Mouse (Mus musculus): ENCODE measurements around the gene Rapgef4. TPM values are rescaled to one million over a fixed set of nuclear protein-coding genes. Genes with fewer than 3 reads are reported as not detected.

Rapgef4 gene
- polyA plus RNA-seq, 1 experiment from 2014 or later = 3.0 TPM

GRCm38 (mm10) chr2:72226006-72226405 is 245.0 kb downstream of the Rapgef4 start:
- H3K27ac ChIP-seq (replicated peaks in 1 of 2; ENCODE audit: control insufficient read depth in 1 of 2, insufficient read depth in 1 of 2, low read depth in 2 of 2, low read length in 2 of 2) = no peak overlapping the region
- H3K36me3 ChIP-seq (ENCODE audit: control insufficient read depth, insufficient read depth, low read length) = no peaks in the 10 kb centered on the region
- H3K9me3 ChIP-seq (ENCODE audit: control insufficient read depth, low read length) = no peaks in the 10 kb centered on the region
- no peaks in the 10 kb centered on the region for H3K27me3 ChIP-seq (ENCODE audit: control insufficient read depth, insufficient read depth, low read length)
- 73% methylated on average over 6 of the region's 6 CpGs for WGBS
- ATAC-seq (ENCODE audit: insufficient number of reproducible peaks, insufficient read depth, low FRiP score, low read depth) = no peak
- H3K4me2 ChIP-seq (ENCODE audit: low read length) = no peak overlapping the region
- peaks cover 9 to 15% of the 10 kb centered on the region in 2 experiments for H3K4me1 ChIP-seq (ENCODE audit: control insufficient read depth in 2 of 2, insufficient read depth in 2 of 2, low read length in 2 of 2)
- no peak overlapping the region for H3K9ac ChIP-seq (ENCODE audit: low read length)
- H3K4me3 ChIP-seq (ENCODE audit: control insufficient read depth in 1 of 2, insufficient read depth in 1 of 2, low read depth in 1 of 2, low read length in 2 of 2) = no peak overlapping the region

- no peaks in the 10 kb centered on the region for H3K27me3 ChIP-seq (ENCODE audit: control insufficient read depth, insufficient read depth, low read length)
- H3K4me3 ChIP-seq (ENCODE audit: control insufficient read depth in 1 of 2, insufficient read depth in 1 of 2, low read depth in 1 of 2, low read length in 2 of 2) = no peak overlapping the region
- H3K27ac ChIP-seq (replicated peaks in 1 of 2; ENCODE audit: control insufficient read depth in 1 of 2, insufficient read depth in 1 of 2, low read depth in 2 of 2, low read length in 2 of 2) = no peak overlapping the region
- no peaks in the 10 kb centered on the region for H3K36me3 ChIP-seq (ENCODE audit: control insufficient read depth, insufficient read depth, low read length)
- ATAC-seq (ENCODE audit: insufficient number of reproducible peaks, insufficient read depth, low FRiP score, low read depth) = no peak
- H3K9me3 ChIP-seq (ENCODE audit: control insufficient read depth, low read length) = no peaks in the 10 kb centered on the region
- H3K9ac ChIP-seq (ENCODE audit: low read length) = no peak overlapping the region
- peaks cover 7% of the 10 kb centered on the region in 2 experiments for H3K4me1 ChIP-seq (ENCODE audit: control insufficient read depth in 2 of 2, insufficient read depth in 2 of 2, low read length in 2 of 2)
- no peak overlapping the region for H3K4me2 ChIP-seq (ENCODE audit: low read length)
- 89% methylated on average over 6 of the region's 6 CpGs for WGBS
These were observed 246.4 kb downstream of the Rapgef4 start for GRCm38 (mm10) chr2:72227416-72227815.

- no peaks in the 10 kb centered on the region for H3K36me3 ChIP-seq (ENCODE audit: control insufficient read depth, insufficient read depth, low read length)
- H3K9ac ChIP-seq (ENCODE audit: low read length) = no peak overlapping the region
- H3K4me2 ChIP-seq (ENCODE audit: low read length) = no peak overlapping the region
- ATAC-seq (ENCODE audit: insufficient number of reproducible peaks, insufficient read depth, low FRiP score, low read depth) = no peak
- no peaks in the 10 kb centered on the region for H3K9me3 ChIP-seq (ENCODE audit: control insufficient read depth, low read length)
- H3K27ac ChIP-seq (replicated peaks in 1 of 2; ENCODE audit: control insufficient read depth in 1 of 2, insufficient read depth in 1 of 2, low read depth in 2 of 2, low read length in 2 of 2) = no peak overlapping the region
- peaks cover 7% of the 10 kb centered on the region in 2 experiments for H3K4me1 ChIP-seq (ENCODE audit: control insufficient read depth in 2 of 2, insufficient read depth in 2 of 2, low read length in 2 of 2)
- no peak overlapping the region for H3K4me3 ChIP-seq (ENCODE audit: control insufficient read depth in 1 of 2, insufficient read depth in 1 of 2, low read depth in 1 of 2, low read length in 2 of 2)
- H3K27me3 ChIP-seq (ENCODE audit: control insufficient read depth, insufficient read depth, low read length) = no peaks in the 10 kb centered on the region
- 83% methylated on average over 14 of the region's 14 CpGs for WGBS
These were observed 247.8 kb downstream of the Rapgef4 start for GRCm38 (mm10) chr2:72228881-72229280.

GRCm38 (mm10) chr2:72230545-72230944 is 249.5 kb downstream of the Rapgef4 start:
- Histone ChIP-seq H3K9me3 (ENCODE audit: control insufficient read depth, low read length) (no peaks in the 10 kb centered on the region), H3K9ac (ENCODE audit: low read length) (no peak overlapping the region), H3K4me1 (ENCODE audit: control insufficient read depth in 2 of 2, insufficient read depth in 2 of 2, low read length in 2 of 2) (peaks cover 7 to 10% of the 10 kb centered on the region in 2 experiments), H3K27me3 (ENCODE audit: control insufficient read depth, insufficient read depth, low read length) (no peaks in the 10 kb centered on the region), H3K36me3 (ENCODE audit: control insufficient read depth, insufficient read depth, low read length) (no peaks in the 10 kb centered on the region), H3K4me2 (ENCODE audit: low read length) (no peak overlapping the region), H3K4me3 (ENCODE audit: control insufficient read depth in 1 of 2, insufficient read depth in 1 of 2, low read depth in 1 of 2, low read length in 2 of 2) (no peak overlapping the region), H3K27ac (replicated peaks in 1 of 2; ENCODE audit: control insufficient read depth in 1 of 2, insufficient read depth in 1 of 2, low read depth in 2 of 2, low read length in 2 of 2) (no peak overlapping the region)
- no peak for ATAC-seq (ENCODE audit: insufficient number of reproducible peaks, insufficient read depth, low FRiP score, low read depth)
- 61% methylated on average over 9 of the region's 9 CpGs for WGBS

- peaks cover 18 to 19% of the 10 kb centered on the region in 2 experiments for H3K4me1 ChIP-seq (ENCODE audit: control insufficient read depth in 2 of 2, insufficient read depth in 2 of 2, low read length in 2 of 2)
- ATAC-seq (ENCODE audit: insufficient number of reproducible peaks, insufficient read depth, low FRiP score, low read depth) = no peak
- H3K9me3 ChIP-seq (ENCODE audit: control insufficient read depth, low read length) = no peaks in the 10 kb centered on the region
- H3K36me3 ChIP-seq (ENCODE audit: control insufficient read depth, insufficient read depth, low read length) = no peaks in the 10 kb centered on the region
- no peak overlapping the region for H3K4me2 ChIP-seq (ENCODE audit: low read length)
- H3K27me3 ChIP-seq (ENCODE audit: control insufficient read depth, insufficient read depth, low read length) = no peaks in the 10 kb centered on the region
- H3K27ac ChIP-seq (replicated peaks in 1 of 2; ENCODE audit: control insufficient read depth in 1 of 2, insufficient read depth in 1 of 2, low read depth in 2 of 2, low read length in 2 of 2) = no peak overlapping the region
- H3K9ac ChIP-seq (ENCODE audit: low read length) = no peak overlapping the region
- WGBS = 90% methylated on average over 11 of the region's 11 CpGs
- no peak overlapping the region for H3K4me3 ChIP-seq (ENCODE audit: control insufficient read depth in 1 of 2, insufficient read depth in 1 of 2, low read depth in 1 of 2, low read length in 2 of 2)
These were observed 253.0 kb downstream of the Rapgef4 start for GRCm38 (mm10) chr2:72234085-72234484.

- Histone ChIP-seq H3K27me3 (ENCODE audit: control insufficient read depth, insufficient read depth, low read length) (no peaks in the 10 kb centered on the region), H3K9ac (ENCODE audit: low read length) (no peak overlapping the region), H3K27ac (replicated peaks in 1 of 2; ENCODE audit: control insufficient read depth in 1 of 2, insufficient read depth in 1 of 2, low read depth in 2 of 2, low read length in 2 of 2) (peak overlapping the region; percentile 96 to 98), H3K4me1 (ENCODE audit: control insufficient read depth in 2 of 2, insufficient read depth in 2 of 2, low read length in 2 of 2) (peaks cover 22 to 26% of the 10 kb centered on the region in 2 experiments), H3K9me3 (ENCODE audit: control insufficient read depth, low read length) (no peaks in the 10 kb centered on the region), H3K4me3 (ENCODE audit: control insufficient read depth in 1 of 2, insufficient read depth in 1 of 2, low read depth in 1 of 2, low read length in 2 of 2) (no peak overlapping the region), H3K4me2 (ENCODE audit: low read length) (peak overlapping the region; percentile 39; the same call in 1 of the 2 replicates), H3K36me3 (ENCODE audit: control insufficient read depth, insufficient read depth, low read length) (no peaks in the 10 kb centered on the region)
- no peak for ATAC-seq (ENCODE audit: insufficient number of reproducible peaks, insufficient read depth, low FRiP score, low read depth)
- 0% methylated on average over 3 of the region's 3 CpGs for WGBS
These were observed 253.9 kb downstream of the Rapgef4 start for GRCm38 (mm10) chr2:72234943-72235342.

- H3K27ac ChIP-seq (replicated peaks in 1 of 2; ENCODE audit: control insufficient read depth in 1 of 2, insufficient read depth in 1 of 2, low read depth in 2 of 2, low read length in 2 of 2) = peak overlapping the region; percentile 96 to 98
These were observed 254.4 kb downstream of the Rapgef4 start for GRCm38 (mm10) chr2:72235361-72235901.

GRCm38 (mm10) chr2:72238421-72238820 is 257.4 kb downstream of the Rapgef4 start:
- Histone ChIP-seq H3K36me3 (ENCODE audit: control insufficient read depth, insufficient read depth, low read length) (no peaks in the 10 kb centered on the region), H3K4me2 (ENCODE audit: low read length) (no peak overlapping the region), H3K27me3 (ENCODE audit: control insufficient read depth, insufficient read depth, low read length) (no peaks in the 10 kb centered on the region), H3K9me3 (ENCODE audit: control insufficient read depth, low read length) (no peaks in the 10 kb centered on the region), H3K4me3 (ENCODE audit: control insufficient read depth in 1 of 2, insufficient read depth in 1 of 2, low read depth in 1 of 2, low read length in 2 of 2) (no peak overlapping the region), H3K27ac (replicated peaks in 1 of 2; ENCODE audit: control insufficient read depth in 1 of 2, insufficient read depth in 1 of 2, low read depth in 2 of 2, low read length in 2 of 2) (no peak overlapping the region), H3K9ac (ENCODE audit: low read length) (no peak overlapping the region), H3K4me1 (ENCODE audit: control insufficient read depth in 2 of 2, insufficient read depth in 2 of 2, low read length in 2 of 2) (peaks cover 33 to 43% of the 10 kb centered on the region in 2 experiments)
- 89% methylated on average over 2 of the region's 2 CpGs for WGBS
- ATAC-seq (ENCODE audit: insufficient number of reproducible peaks, insufficient read depth, low FRiP score, low read depth) = no peak

More at GRCm38 (mm10) chr2:72235361-72235901, 254.4 kb downstream of the Rapgef4 start:
- no peaks in the 10 kb centered on the region for H3K9me3 ChIP-seq (ENCODE audit: control insufficient read depth, low read length)
- no peaks in the 10 kb centered on the region for H3K27me3 ChIP-seq (ENCODE audit: control insufficient read depth, insufficient read depth, low read length)
- no peaks in the 10 kb centered on the region for H3K36me3 ChIP-seq (ENCODE audit: control insufficient read depth, insufficient read depth, low read length)
- peak overlapping the region; percentile 39 for H3K4me2 ChIP-seq (ENCODE audit: low read length)
- 8% methylated on average over 12 of the region's 12 CpGs for WGBS
- H3K4me1 ChIP-seq (ENCODE audit: control insufficient read depth in 2 of 2, insufficient read depth in 2 of 2, low read length in 2 of 2) = peaks cover 25 to 28% of the 10 kb centered on the region in 2 experiments
- H3K9ac ChIP-seq (ENCODE audit: low read length) = peak overlapping the region; percentile 62
- ATAC-seq (ENCODE audit: insufficient number of reproducible peaks, insufficient read depth, low FRiP score, low read depth) = peak; percentile 80
- H3K4me3 ChIP-seq (ENCODE audit: control insufficient read depth in 1 of 2, insufficient read depth in 1 of 2, low read depth in 1 of 2, low read length in 2 of 2) = no peak overlapping the region
